Mouse (Mus musculus): Measurements from ENCODE around the gene 2310007B03Rik.

GRCm38 (mm10) chr1:93118816-93119215 is 41.9 kb downstream of the 2310007B03Rik start:
- TF ChIP-seq CTCF (IDR thresholded peaks at IDR 0.05; ENCODE audit: insufficient read depth, low read length) (no peak), POLR2A (IDR thresholded peaks at IDR 0.05; ENCODE audit: borderline replicate concordance, extremely low read depth, low read depth, low read length) (no peak)
